Mouse (Mus musculus) spleen, embryonic (tissue): ENCODE measurements around the gene Mindy4.

Experiments used
- CTCF ChIA-PET: fragments of 350-600 bp; sonication (Branson Sonifier 250); formaldehyde crosslinking; loops from one replicate; lab custom pipeline; 2022; lab: Charles Lee

Gene Mindy4

DNA sequence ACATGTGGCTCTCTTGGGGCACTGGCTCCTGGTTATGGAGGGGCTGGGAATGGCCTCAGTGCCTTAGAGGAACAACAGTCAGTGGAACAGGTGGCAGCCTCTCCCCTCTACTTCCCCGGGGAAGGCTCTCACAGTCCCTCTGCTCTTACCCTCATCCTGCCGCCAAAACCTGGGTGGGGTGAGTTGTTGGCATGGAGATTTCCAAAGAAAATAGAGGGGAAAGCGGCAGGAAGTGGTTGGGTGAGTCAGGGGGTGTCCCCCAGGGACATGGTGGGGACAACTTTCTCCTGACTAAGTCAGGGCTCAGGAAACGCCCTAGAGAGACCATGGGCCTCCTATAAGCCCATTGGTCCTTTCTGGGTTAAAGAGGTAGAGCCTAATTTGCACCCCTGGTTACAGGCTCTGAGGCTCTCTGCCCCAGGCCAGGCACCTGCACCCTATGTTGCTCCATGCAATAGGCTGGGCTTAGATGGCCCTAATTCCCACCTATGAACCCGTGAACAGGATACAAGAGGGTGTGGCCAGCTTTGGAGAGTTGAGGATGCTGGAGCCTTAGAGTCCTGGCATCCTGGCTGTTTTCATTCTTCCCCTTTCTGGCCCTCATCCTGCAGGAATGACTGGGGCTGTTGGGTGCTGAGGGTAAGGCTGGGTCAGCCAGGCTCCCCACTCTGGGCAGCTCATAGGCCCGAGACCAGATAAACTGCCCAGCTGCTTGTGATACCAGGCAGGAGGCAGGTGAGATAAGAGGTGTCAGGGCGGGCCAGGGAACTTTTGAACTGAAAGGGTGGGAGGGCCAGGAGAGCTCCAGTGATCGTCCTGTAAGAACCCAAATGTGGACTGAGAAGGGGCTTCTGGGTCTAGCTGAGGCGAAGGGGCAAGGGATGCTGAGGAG lies 136.0 kb downstream of the Mindy4 start:
- CTCF ChIA-PET: no interaction called here

DNA sequence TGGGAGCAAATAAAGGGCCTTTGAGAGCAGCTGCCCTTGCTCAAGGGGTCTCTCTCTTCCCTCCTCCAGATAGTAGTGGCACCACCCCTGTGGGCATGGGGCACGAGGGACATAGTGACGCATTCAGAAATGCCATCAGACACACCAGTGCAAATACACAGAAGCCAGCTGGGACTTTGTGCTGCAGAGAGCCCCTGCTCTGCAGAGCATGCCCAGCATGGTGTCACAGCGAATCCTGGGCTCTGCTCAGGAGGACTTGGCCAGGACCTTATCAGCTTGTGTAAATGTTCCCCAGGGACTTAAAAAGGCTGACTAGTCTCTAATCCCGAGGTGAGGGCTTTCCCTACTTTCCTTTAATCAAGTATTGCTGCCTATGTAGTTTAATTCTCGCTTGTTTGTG lies 138.5 kb downstream of the Mindy4 start:
- CTCF ChIA-PET: no interaction called here

GRCm38 (mm10) chr6:55342328-55342727 lies 139.1 kb downstream of the Mindy4 start:
- CTCF ChIA-PET: no interaction called here

- CTCF ChIA-PET: interaction anchor here (0.6 kb wide), 1 partner anchor 43 kb away, joined by 3 read pairs; no protein-coding TSS in a partner anchor
Measured at GRCm38 (mm10) chr6:55343446-55343845, 140.3 kb downstream of the Mindy4 start.

DNA sequence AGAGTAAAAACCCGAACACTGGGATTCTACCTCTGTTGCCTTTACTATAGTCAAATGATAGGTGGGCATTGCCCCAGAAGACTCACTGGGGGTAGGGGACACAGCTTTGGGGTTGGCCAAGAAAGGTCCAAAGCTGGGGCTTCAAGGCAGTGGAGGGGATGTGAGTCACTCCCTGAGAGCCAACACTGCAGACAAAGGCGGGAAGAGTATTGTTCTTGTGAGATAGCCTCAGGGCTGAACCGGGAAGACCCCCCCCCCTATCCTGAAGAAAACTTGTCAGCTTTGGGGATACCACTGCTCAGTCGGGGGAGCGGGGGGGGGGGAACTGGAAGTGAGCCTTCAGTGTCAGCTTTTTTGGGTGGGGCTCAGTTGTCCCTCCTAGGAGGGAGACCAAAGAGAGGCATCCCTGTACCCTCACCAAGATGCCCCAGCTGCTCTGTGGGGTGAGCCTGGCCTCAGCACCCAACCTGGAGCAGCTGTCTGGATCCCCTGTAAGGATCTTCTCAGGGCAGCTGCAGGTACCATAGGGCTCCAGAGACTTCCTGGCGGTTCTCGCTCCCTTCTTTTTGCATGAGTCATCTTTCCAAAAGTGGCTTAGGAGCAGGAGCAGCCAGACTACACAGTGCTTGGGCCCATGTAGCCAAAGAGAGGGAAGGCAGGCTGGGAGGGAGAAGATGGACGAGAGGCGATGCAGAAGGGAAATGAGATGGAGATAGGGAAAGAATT lies 141.3 kb downstream of the Mindy4 start:
- CTCF ChIA-PET: no interaction called here

- CTCF ChIA-PET: no interaction called here
Measured at GRCm38 (mm10) chr6:55345264-55345663, 142.1 kb downstream of the Mindy4 start.

DNA sequence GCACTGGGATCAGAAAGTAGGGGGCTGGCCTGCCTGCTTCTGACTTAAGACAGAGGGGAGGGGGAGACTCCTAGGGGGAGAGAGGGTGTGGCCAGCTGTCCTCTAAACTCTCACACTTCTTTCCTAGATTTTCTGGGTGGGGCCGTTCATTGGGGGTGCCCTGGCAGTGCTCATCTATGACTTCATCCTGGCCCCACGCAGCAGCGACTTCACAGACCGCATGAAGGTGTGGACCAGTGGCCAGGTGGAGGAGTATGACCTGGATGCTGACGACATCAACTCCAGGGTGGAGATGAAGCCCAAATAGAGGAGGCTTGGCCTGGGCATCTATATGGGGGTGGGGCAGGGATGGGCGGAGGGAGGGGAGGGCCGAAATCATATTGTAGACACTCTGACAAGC lies 143.3 kb downstream of the Mindy4 start:
- CTCF ChIA-PET: no interaction called here

- CTCF ChIA-PET: no interaction called here
Measured at GRCm38 (mm10) chr6:55347711-55348571, 144.8 kb downstream of the Mindy4 start.

GRCm38 (mm10) chr6:55349231-55349630 lies 146.0 kb downstream of the Mindy4 start:
- CTCF ChIA-PET: no interaction called here

- CTCF ChIA-PET: no interaction called here
Measured at GRCm38 (mm10) chr6:55350383-55350952, 147.3 kb downstream of the Mindy4 start.

DNA sequence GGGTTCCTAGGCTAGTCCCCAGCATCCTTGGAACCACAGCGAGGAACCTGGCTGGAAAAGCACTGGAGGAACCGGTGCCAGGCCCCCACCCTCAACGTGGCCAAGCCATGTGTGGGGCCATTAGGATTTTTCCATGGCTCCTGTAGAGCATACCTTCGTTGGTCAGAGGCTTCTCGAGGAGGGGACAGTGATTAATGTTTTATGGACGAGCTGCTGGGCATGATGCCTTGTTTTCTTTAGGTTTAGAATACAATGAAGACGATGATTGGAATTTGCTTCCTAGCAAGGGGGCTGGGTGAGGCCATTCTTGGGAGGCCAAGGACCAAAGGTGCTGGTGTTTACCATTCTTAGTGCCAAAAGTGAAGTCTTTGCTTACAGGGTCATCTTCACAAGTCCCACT lies 148.5 kb downstream of the Mindy4 start:
- CTCF ChIA-PET: no interaction called here

GRCm38 (mm10) chr6:55353711-55354445 lies 150.7 kb downstream of the Mindy4 start:
- CTCF ChIA-PET: no interaction called here

DNA sequence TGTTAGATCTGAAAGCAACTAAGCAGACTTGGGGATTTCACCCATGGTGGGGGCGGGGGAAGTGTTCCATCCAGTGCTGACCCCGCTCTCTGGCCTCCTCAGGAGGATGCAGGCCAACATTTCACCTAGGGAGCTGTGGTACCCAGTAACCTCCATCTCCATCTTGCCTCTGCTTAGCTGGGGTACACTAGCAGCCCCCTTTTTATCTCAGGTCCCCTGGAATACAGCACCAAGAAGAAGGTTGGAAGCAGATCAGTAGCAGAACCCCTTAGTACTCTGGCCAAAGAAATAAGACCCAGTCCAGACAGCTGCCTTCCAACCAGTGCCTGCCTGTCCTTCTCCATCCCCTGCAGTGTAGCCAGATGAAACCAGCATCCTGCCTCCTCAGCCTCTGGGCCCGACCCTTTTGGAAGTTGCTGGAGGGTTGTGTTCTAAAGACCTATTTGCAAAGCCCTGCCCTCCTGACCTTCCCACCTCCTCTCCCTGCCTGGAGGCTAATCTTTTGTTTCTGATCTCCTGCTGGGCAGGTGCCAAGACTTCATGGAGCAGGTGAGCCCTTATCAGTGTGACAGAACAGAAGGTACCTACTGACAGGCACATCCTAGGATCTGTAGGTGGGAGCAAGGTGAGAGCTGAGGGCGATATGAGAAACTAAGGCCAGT lies 151.4 kb downstream of the Mindy4 start:
- CTCF ChIA-PET: no interaction called here

- CTCF ChIA-PET: no interaction called here
Measured at GRCm38 (mm10) chr6:55355575-55355974, 152.4 kb downstream of the Mindy4 start.

- CTCF ChIA-PET: no interaction called here
Measured at GRCm38 (mm10) chr6:55356017-55356703, 153.0 kb downstream of the Mindy4 start.

GRCm38 (mm10) chr6:55356976-55357635 lies 153.9 kb downstream of the Mindy4 start:
- CTCF ChIA-PET: no interaction called here

DNA sequence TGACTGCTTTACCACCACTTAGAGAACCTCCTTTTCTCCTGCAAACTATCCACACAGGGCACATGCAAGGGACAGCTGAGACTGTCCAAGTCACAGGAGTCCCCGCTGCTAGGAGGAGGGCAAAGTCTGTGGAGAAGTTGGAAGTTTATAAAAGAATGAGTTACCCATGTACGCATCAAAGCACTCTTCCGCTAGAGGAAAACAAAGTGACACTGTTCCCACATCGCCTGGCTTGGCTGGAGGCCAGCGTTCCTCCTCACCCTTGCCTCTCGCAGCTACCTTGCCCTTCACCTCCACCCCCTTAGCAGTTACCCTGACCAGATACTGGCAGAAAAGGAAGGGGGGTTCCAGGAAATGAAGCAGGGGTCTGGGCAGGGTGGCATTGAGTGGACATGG lies 154.5 kb downstream of the Mindy4 start:
- CTCF ChIA-PET: no interaction called here

- CTCF ChIA-PET: interaction anchor here (0.7 kb wide), 1 partner anchor 1212 kb away, joined by 8 read pairs; no protein-coding TSS in a partner anchor
Measured at GRCm38 (mm10) chr6:55358731-55359143, 155.6 kb downstream of the Mindy4 start.

DNA sequence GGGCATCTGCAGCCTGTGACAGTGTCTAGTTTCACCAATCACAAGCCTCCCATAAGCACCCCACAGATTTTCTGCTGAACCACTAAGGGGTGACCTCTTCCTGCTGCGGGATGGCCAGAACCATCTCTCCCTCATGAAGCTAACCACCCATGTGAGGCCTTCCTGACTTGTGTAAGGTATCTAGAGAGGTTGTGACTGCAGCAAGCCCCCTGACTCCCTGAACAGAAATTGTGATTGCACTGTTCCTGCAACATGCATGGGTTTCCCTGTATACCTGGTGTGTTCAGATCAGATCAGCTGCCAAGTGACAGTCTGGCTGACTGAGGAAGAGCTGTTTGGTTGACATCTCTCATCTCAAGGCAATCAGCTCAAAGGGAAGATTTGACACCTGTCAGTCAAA lies 159.5 kb downstream of the Mindy4 start:
- CTCF ChIA-PET: no interaction called here
